Mouse (Mus musculus): ENCODE measurements around the gene Pla2g10.

DNA sequence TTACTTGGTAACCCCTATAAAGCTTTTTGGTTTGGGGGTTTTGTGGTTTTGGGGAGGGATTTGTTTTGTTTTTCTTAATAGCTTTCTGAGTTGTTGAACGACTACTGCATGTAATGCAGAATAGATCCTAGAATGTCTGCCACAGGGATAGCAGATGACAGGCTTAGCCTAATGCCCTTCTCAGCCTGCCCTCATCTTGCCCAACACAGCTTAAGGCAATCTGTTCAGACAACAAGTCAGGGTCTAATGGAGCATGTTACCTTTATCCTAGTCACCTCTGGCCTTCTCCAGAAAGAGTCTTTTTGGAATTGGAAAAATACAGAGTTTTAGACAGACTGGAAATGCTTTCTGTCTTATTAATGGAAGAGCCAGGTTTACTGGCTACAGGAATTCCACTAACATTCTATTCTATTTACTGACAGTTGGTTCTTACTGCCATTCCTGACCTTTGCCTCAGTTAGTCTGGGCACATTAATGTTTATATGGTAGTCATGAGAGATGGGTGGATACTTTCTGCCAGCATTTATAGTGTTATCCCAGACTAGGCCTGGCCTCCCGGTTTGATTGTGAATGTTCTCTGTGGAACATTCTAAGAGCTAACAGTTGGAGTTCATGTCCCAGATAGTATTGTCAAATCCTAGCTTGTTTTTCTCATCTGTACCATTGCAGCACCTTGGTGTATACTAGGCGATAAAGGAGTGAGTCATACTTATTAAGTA is 52.0 kb downstream of the Pla2g10 start:
- no peak for TF ChIP-seq POLR2A (IDR thresholded peaks at IDR 0.05; ENCODE audit: borderline replicate concordance, extremely low read depth, insufficient read depth, insufficient read length, poor library complexity, severe bottlenecking)
- TF ChIP-seq CTCF (IDR thresholded peaks at IDR 0.05; ENCODE audit: borderline replicate concordance, extremely low read depth, insufficient read depth, insufficient read length): no peak
